Mouse (Mus musculus): Measurements from ENCODE around the gene D6Wsu163e. TPM values are rescaled to one million over a fixed set of nuclear protein-coding genes. Genes with fewer than 3 reads are reported as not detected.

D6Wsu163e gene
- total RNA-seq, 1 experiment = 20.3 TPM

GRCm38 (mm10) chr6:127019254-127019653 is 79.5 kb downstream of the D6Wsu163e start:
- Histone ChIP-seq H3K4me3 (ENCODE audit: insufficient read depth in 1 of 2, low read depth in 1 of 2, low read length in 2 of 2, poor library complexity in 1 of 2, severe bottlenecking in 1 of 2) (peak overlapping the region in 1 of 2 experiments; percentile 3; a peak in 1 of 4 replicates), H3K4me1 (ENCODE audit: control insufficient read depth in 2 of 2, insufficient read depth in 2 of 2, low read length in 2 of 2, poor library complexity in 1 of 2) (peaks cover 0 to 12% of the 10 kb centered on the region in 2 experiments; a peak in 2 of 4 replicates), H3K9me3 (ENCODE audit: control insufficient read depth, insufficient read depth, low read depth, low read length) (no peaks in the 10 kb centered on the region), H3K9ac (ENCODE audit: insufficient read depth, low read depth, low read length, poor library complexity, severe bottlenecking) (no peak overlapping the region), H3K36me3 (ENCODE audit: control insufficient read depth, insufficient read depth, low read length, poor library complexity, severe bottlenecking) (no peaks in the 10 kb centered on the region), H3K27ac (ENCODE audit: insufficient read depth, low read depth, low read length, poor library complexity, severe bottlenecking) (no peak overlapping the region)
- in situ Hi-C loops (cut with MboI; ENCODE audit: low sequenced_read_pairs in 2 of 2, unreplicated experiment in 2 of 2) = no loop called here
- DNase-seq (ENCODE audit: low read depth, low spot score) = no peak
- no peak for TF ChIP-seq ZNF384 (IDR thresholded peaks at IDR 0.05; ENCODE audit: low read depth, low read length)
- TF ChIP-seq MAFK (IDR thresholded peaks at IDR 0.05; ENCODE audit: insufficient read depth, low read depth, low read length) = no peak
- TF ChIP-seq CHD2 (IDR thresholded peaks at IDR 0.05; ENCODE audit: low read depth, low read length) = no peak
- no peak for TF ChIP-seq HCFC1 (IDR thresholded peaks at IDR 0.05; ENCODE audit: borderline replicate concordance, insufficient read depth, low read length)
- TF ChIP-seq ZC3H11A (IDR thresholded peaks at IDR 0.05; ENCODE audit: borderline replicate concordance, low read depth, low read length) = no peak

DNA sequence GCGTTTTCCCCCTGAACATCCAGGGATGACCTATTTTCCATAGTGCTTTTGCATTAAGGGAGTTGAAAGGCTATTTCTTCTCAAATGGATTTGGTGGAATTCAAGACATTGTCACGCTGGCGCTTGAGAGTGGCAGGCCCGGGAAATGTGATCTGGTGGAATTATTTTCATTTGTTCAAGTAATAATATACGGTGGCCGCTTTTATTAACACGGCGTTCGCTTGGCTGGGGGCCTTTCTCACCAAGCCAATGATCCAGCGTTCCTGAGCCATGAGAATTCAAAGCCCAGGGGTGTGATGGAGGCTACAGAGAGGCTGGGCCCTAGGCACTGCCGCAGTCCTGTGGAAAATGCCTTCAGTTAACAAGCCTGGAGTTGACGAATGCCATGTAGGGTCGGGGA is 80.7 kb downstream of the D6Wsu163e start:
- no peak overlapping the region for H3K27ac ChIP-seq (ENCODE audit: insufficient read depth, low read depth, low read length, poor library complexity, severe bottlenecking)
- no peak overlapping the region for H3K4me3 ChIP-seq (ENCODE audit: insufficient read depth in 1 of 2, low read depth in 1 of 2, low read length in 2 of 2, poor library complexity in 1 of 2, severe bottlenecking in 1 of 2)
- DNase-seq (ENCODE audit: low read depth, low spot score) = no peak
- TF ChIP-seq ZNF384 (IDR thresholded peaks at IDR 0.05; ENCODE audit: low read depth, low read length) = no peak
- no peak for TF ChIP-seq ZC3H11A (IDR thresholded peaks at IDR 0.05; ENCODE audit: borderline replicate concordance, low read depth, low read length)
- TF ChIP-seq CHD2 (IDR thresholded peaks at IDR 0.05; ENCODE audit: low read depth, low read length) = no peak
- no peak for TF ChIP-seq HCFC1 (IDR thresholded peaks at IDR 0.05; ENCODE audit: borderline replicate concordance, insufficient read depth, low read length)
- TF ChIP-seq MAFK (IDR thresholded peaks at IDR 0.05; ENCODE audit: insufficient read depth, low read depth, low read length) = no peak
- in situ Hi-C loops (cut with MboI; ENCODE audit: low sequenced_read_pairs in 2 of 2, unreplicated experiment in 2 of 2) = no loop called here
- H3K9me3 ChIP-seq (ENCODE audit: control insufficient read depth, insufficient read depth, low read depth, low read length) = no peaks in the 10 kb centered on the region
- H3K36me3 ChIP-seq (ENCODE audit: control insufficient read depth, insufficient read depth, low read length, poor library complexity, severe bottlenecking) = no peaks in the 10 kb centered on the region
- no peak overlapping the region for H3K9ac ChIP-seq (ENCODE audit: insufficient read depth, low read depth, low read length, poor library complexity, severe bottlenecking)
- H3K4me1 ChIP-seq (ENCODE audit: control insufficient read depth in 2 of 2, insufficient read depth in 2 of 2, low read length in 2 of 2, poor library complexity in 1 of 2) = peaks cover 0 to 12% of the 10 kb centered on the region in 2 experiments; a peak in 2 of 4 replicates

GRCm38 (mm10) chr6:127024836-127025235 is 85.1 kb downstream of the D6Wsu163e start:
- no peak overlapping the region for H3K9ac ChIP-seq (ENCODE audit: insufficient read depth, low read depth, low read length, poor library complexity, severe bottlenecking)
- no peak overlapping the region for H3K4me3 ChIP-seq (ENCODE audit: insufficient read depth in 1 of 2, low read depth in 1 of 2, low read length in 2 of 2, poor library complexity in 1 of 2, severe bottlenecking in 1 of 2)
- no peak for TF ChIP-seq CHD2 (IDR thresholded peaks at IDR 0.05; ENCODE audit: low read depth, low read length)
- TF ChIP-seq ZC3H11A (IDR thresholded peaks at IDR 0.05; ENCODE audit: borderline replicate concordance, low read depth, low read length) = no peak
- TF ChIP-seq ZNF384 (IDR thresholded peaks at IDR 0.05; ENCODE audit: low read depth, low read length) = no peak
- no peak for DNase-seq (ENCODE audit: low read depth, low spot score)
- in situ Hi-C loops (cut with MboI; ENCODE audit: low sequenced_read_pairs in 2 of 2, unreplicated experiment in 2 of 2) = no loop called here
- H3K36me3 ChIP-seq (ENCODE audit: control insufficient read depth, insufficient read depth, low read length, poor library complexity, severe bottlenecking) = no peaks in the 10 kb centered on the region
- H3K9me3 ChIP-seq (ENCODE audit: control insufficient read depth, insufficient read depth, low read depth, low read length) = no peaks in the 10 kb centered on the region
- no peak overlapping the region for H3K27ac ChIP-seq (ENCODE audit: insufficient read depth, low read depth, low read length, poor library complexity, severe bottlenecking)
- peaks cover 0 to 4% of the 10 kb centered on the region in 2 experiments; a peak in 2 of 4 replicates for H3K4me1 ChIP-seq (ENCODE audit: control insufficient read depth in 2 of 2, insufficient read depth in 2 of 2, low read length in 2 of 2, poor library complexity in 1 of 2)

Other genes starting within 250 kb of the D6Wsu163e start
- 0.42 and 0.67 TPM in 2 replicates for gene Kcna6, start 199.3 kb upstream of the D6Wsu163e start, total RNA-seq (2012; rRNA removed)
- 148 and 200 TPM in 2 replicates for gene Ndufa9, start 90.8 kb upstream of the D6Wsu163e start, total RNA-seq (2012; rRNA removed)
- gene Akap3, start 86.9 kb upstream of the D6Wsu163e start, total RNA-seq (2012; rRNA removed) = 0.13 and 0.16 TPM in 2 replicates
- gene Dyrk4, start 18.1 kb upstream of the D6Wsu163e start, total RNA-seq (2012; rRNA removed) = 0.74 and 1.3 TPM in 2 replicates
- gene Rad51ap1, start 375 bp upstream of the D6Wsu163e start, total RNA-seq (2012; rRNA removed) = 40.5 and 40.6 TPM in 2 replicates
- not detected in 2 replicates for gene Fgf6, start 75.6 kb downstream of the D6Wsu163e start, total RNA-seq (2012; rRNA removed)
- 0.26 TPM in 1 of 2 replicates, not detected in the other for gene Fgf23, start 132.9 kb downstream of the D6Wsu163e start, total RNA-seq (2012; rRNA removed)
- gene Tigar, start 169.6 kb downstream of the D6Wsu163e start, total RNA-seq (2012; rRNA removed) = 19.7 and 22.9 TPM in 2 replicates
- gene Ccnd2, start 212.2 kb downstream of the D6Wsu163e start, total RNA-seq (2012; rRNA removed) = 8.0 and 10.1 TPM in 2 replicates